Mouse (Mus musculus) midbrain, postnatal 0 days (tissue): ENCODE results near the gene Smug1. TPM values are rescaled to one million over a fixed set of nuclear protein-coding genes. Genes with fewer than 3 reads are reported as not detected.

Experiments
- ATAC-seq: fragments of 200-750 bp; cut with Nextera tagmentation; 2 replicates; pipeline ENCODE4 v1.8.0; 2017; ENCODE audit warnings: moderate number of reproducible peaks, mild to moderate bottlenecking, moderate TSS enrichment, moderate library complexity; ENCODE audit not compliant: low FRiP score
- DNase-seq: peaks from one replicate; pipeline ENCODE4 v3.0.0-alpha.2; 2015; ENCODE audit warnings: low spot score
- H3K27ac ChIP-seq: fragments of 300-500 bp; sonication (generic); 2 replicates; pipeline ENCODE4 v1.5.1; 2014; ENCODE audit warnings: low read depth, mild to moderate bottlenecking, low read length, mixed read lengths
- H3K27me3 ChIP-seq: fragments of 300-500 bp; sonication (generic); 2 replicates; pipeline ENCODE4 v1.6.1; 2014; ENCODE audit warnings: low read length, control low read depth, mixed read lengths; ENCODE audit not compliant: insufficient read depth
- H3K36me3 ChIP-seq: fragments of 300-500 bp; sonication (generic); 2 replicates; pipeline ENCODE4 v1.6.1; 2014; ENCODE audit warnings: low read length, control low read depth, mixed read lengths; ENCODE audit not compliant: insufficient read depth
- H3K4me1 ChIP-seq: fragments of 300-500 bp; sonication (generic); 2 replicates; pipeline ENCODE4 v1.6.1; 2014; ENCODE audit warnings: mild to moderate bottlenecking, control low read depth, antibody characterized with exemption, low read length, mixed read lengths; ENCODE audit not compliant: insufficient read depth
- H3K4me2 ChIP-seq: fragments of 300-500 bp; sonication (generic); 2 replicates; pipeline ENCODE4 v1.6.1; 2014; ENCODE audit warnings: low read depth, mild to moderate bottlenecking, low read length, mixed read lengths; ENCODE audit not compliant: poor library complexity, severe bottlenecking
- H3K4me3 ChIP-seq: fragments of 300-500 bp; sonication (generic); 2 replicates; pipeline ENCODE4 v1.5.1; 2014; ENCODE audit warnings: low read depth, mild to moderate bottlenecking, low read length, moderate library complexity
- H3K9ac ChIP-seq: fragments of 300-500 bp; sonication (generic); replicated peaks from 2 replicates; pipeline ENCODE4 v1.6.1; 2014; ENCODE audit warnings: mild to moderate bottlenecking, low read length, moderate library complexity, mixed read lengths; ENCODE audit not compliant: poor library complexity, severe bottlenecking
- H3K9me3 ChIP-seq: fragments of 300-500 bp; sonication (generic); 2 replicates; pipeline ENCODE4 v1.6.1; 2016; ENCODE audit warnings: low read length, control low read depth
- CTCF ChIP-seq: IDR thresholded peaks from 2 replicates; pipeline ENCODE4 v1.5.1; 2016; ENCODE audit warnings: antibody characterized with exemption, mild to moderate bottlenecking
- WGBS: fragments of 180-500 bp; shearing (Covaris S2); extraction: QIAGEN DNeasy Blood & Tissue Kit; methylation state at CpG from one replicate; pipeline ENCODE4 v1.1.7; 2014; 5-methylcytosine and 5-hydroxymethylcytosine counted together
- polyA plus RNA-seq: library from polyadenylated mRNA; unstranded; fragments of >200 nt; fragmentation: Nextera tagmentation; extraction: Ambion mirVana; gene quantifications from 2 replicates; pipeline ENCODE4 v1.2.1, GENCODE M21; 2015
- total RNA-seq: library from RNA; depleted of rRNA; stranded (reverse); fragments of >200 nt; gene quantifications from 2 replicates; pipeline ENCODE4 v1.2.3, GENCODE M21; 2014; rRNA removed

The Smug1 gene
- total RNA-seq (33.2 and 42.9 TPM in 2 replicates), polyA plus RNA-seq (13.6 and 14.1 TPM in 2 replicates)

- Histone ChIP-seq H3K9me3 (no peaks in the 10 kb centered on the region), H3K27ac (no peak within 1 kb of the TSS), H3K27me3 (peaks cover 29% of the 10 kb centered on the region), H3K36me3 (no peaks in the 10 kb centered on the region), H3K4me2 (no peak within 1 kb of the TSS), H3K9ac (no peak within 1 kb of the TSS), H3K4me1 (peaks cover 4% of the 10 kb centered on the region; the same call in 1 of the 2 replicates), H3K4me3 (no peak within 1 kb of the TSS)
- no peak for ATAC-seq
- WGBS: 26% methylated on average over 6 of the region's 6 CpGs
- DNase-seq: no peak
- no peak for TF ChIP-seq CTCF
Measured at GRCm38 (mm10) chr15:103167042-103167615, at the start of gene Smug1. Smug1 (minus strand) TSS chr15:103167092.

- no peaks in the 10 kb centered on the region for H3K27me3 ChIP-seq
- ATAC-seq: no peak
- H3K4me3 ChIP-seq: no peak overlapping the region; the same call in 1 of the 2 replicates
- peak overlapping the region; percentile 55 for H3K4me2 ChIP-seq
- peaks cover 13% of the 10 kb centered on the region; the same call in 1 of the 2 replicates for H3K4me1 ChIP-seq
- H3K9me3 ChIP-seq: no peaks in the 10 kb centered on the region
- peak overlapping the region; percentile 79 for H3K27ac ChIP-seq
- TF ChIP-seq CTCF: no peak
- H3K9ac ChIP-seq: no peak overlapping the region
- no peak for DNase-seq
- WGBS: 34% methylated on average over 2 of the region's 2 CpGs
- H3K36me3 ChIP-seq: peaks cover 10% of the 10 kb centered on the region; the same call in 1 of the 2 replicates
Measured at GRCm38 (mm10) chr15:103216052-103216451, 49.2 kb upstream of the Smug1 start.

GRCm38 (mm10) chr15:103214971-103215907, 48.3 kb upstream of the Smug1 start:
- ATAC-seq: peak; percentile 93

GRCm38 (mm10) chr15:103214149-103214548, 47.3 kb upstream of the Smug1 start:
- peak overlapping the region; percentile 19 for H3K4me3 ChIP-seq
- peak overlapping the region; percentile 55 for H3K4me2 ChIP-seq
- H3K36me3 ChIP-seq: peaks cover 18% of the 10 kb centered on the region
- H3K9me3 ChIP-seq: no peaks in the 10 kb centered on the region
- WGBS: 14% methylated on average over 2 of the region's 2 CpGs
- H3K27me3 ChIP-seq: no peaks in the 10 kb centered on the region
- ATAC-seq: no peak
- DNase-seq: peak; percentile 50
- no peak overlapping the region for H3K9ac ChIP-seq
- peaks cover 13% of the 10 kb centered on the region; the same call in 1 of the 2 replicates for H3K4me1 ChIP-seq
- H3K27ac ChIP-seq: peak overlapping the region; percentile 52
- TF ChIP-seq CTCF: no peak

More at GRCm38 (mm10) chr15:103214971-103215907, 48.3 kb upstream of the Smug1 start:
- peaks cover 18% of the 10 kb centered on the region for H3K36me3 ChIP-seq
- no peaks in the 10 kb centered on the region for H3K27me3 ChIP-seq
- under 1% methylated on average over 15 of the region's 15 CpGs for WGBS
- H3K27ac ChIP-seq: peak overlapping the region; percentile 79
- H3K9me3 ChIP-seq: no peaks in the 10 kb centered on the region
- H3K4me3 ChIP-seq: peak overlapping the region; percentile 50
- TF ChIP-seq CTCF: no peak
- peak; percentile 97 for DNase-seq
- peak overlapping the region; percentile 63 for H3K9ac ChIP-seq
- H3K4me1 ChIP-seq: peaks cover 13% of the 10 kb centered on the region; the same call in 1 of the 2 replicates
- peak overlapping the region; percentile 55 for H3K4me2 ChIP-seq

- H3K36me3 ChIP-seq: peaks cover 21% of the 10 kb centered on the region
- no peak overlapping the region for H3K9ac ChIP-seq
- peak; percentile 60 for TF ChIP-seq CTCF
- no peak overlapping the region for H3K27ac ChIP-seq
- no peaks in the 10 kb centered on the region for H3K27me3 ChIP-seq
- DNase-seq (peak; percentile 40), ATAC-seq (no peak)
- no peaks in the 10 kb centered on the region for H3K9me3 ChIP-seq
- no peak overlapping the region for H3K4me3 ChIP-seq
- no peak overlapping the region for H3K4me2 ChIP-seq
- H3K4me1 ChIP-seq: no peaks in the 10 kb centered on the region
- WGBS: 62% methylated on average over 2 of the region's 2 CpGs
Measured at GRCm38 (mm10) chr15:103205156-103205555, 38.3 kb upstream of the Smug1 start.
